Mouse (Mus musculus) kidney, postnatal 0 days (tissue): ENCODE results near the gene Dner. TPM values are rescaled to one million over a fixed set of nuclear protein-coding genes. Genes with fewer than 3 reads are reported as not detected.
A peak's percentile ranks its signal among the peaks of the same experiment; 100 is the strongest.

Source experiments
- ATAC-seq: fragments of 200-750 bp; cut with Nextera tagmentation; replicated peaks from 2 replicates; pipeline ENCODE4 v1.8.0; 2017; ENCODE audit warnings: low read depth, moderate number of reproducible peaks, moderate TSS enrichment, moderate library complexity; ENCODE audit not compliant: low FRiP score
- DNase-seq: peaks from one replicate; pipeline ENCODE4 v3.0.0-alpha.2; 2016; ENCODE audit warnings: low spot score
- H3K27ac ChIP-seq: fragments of 300-500 bp; sonication (generic); 2 replicates; pipeline ENCODE4 v1.5.1; 2014; ENCODE audit warnings: mild to moderate bottlenecking
- H3K27me3 ChIP-seq: fragments of 300-500 bp; sonication (generic); 2 replicates; pipeline ENCODE4 v1.6.1; 2014; ENCODE audit warnings: low read length, mixed read lengths; ENCODE audit not compliant: insufficient read depth
- H3K36me3 ChIP-seq: fragments of 300-500 bp; sonication (generic); 2 replicates; pipeline ENCODE4 v1.6.1; 2014; ENCODE audit warnings: low read length, mixed read lengths; ENCODE audit not compliant: insufficient read depth
- H3K4me1 ChIP-seq: fragments of 300-500 bp; sonication (generic); replicated peaks from 2 replicates; pipeline ENCODE4 v1.6.1; 2014; ENCODE audit warnings: antibody characterized with exemption, low read length, mixed read lengths; ENCODE audit not compliant: insufficient read depth
- H3K4me2 ChIP-seq: fragments of 300-500 bp; sonication (generic); 2 replicates; pipeline ENCODE4 v1.6.1; 2014; ENCODE audit warnings: mild to moderate bottlenecking, low read length, moderate library complexity, mixed read lengths
- H3K4me3 ChIP-seq: fragments of 300-500 bp; sonication (generic); replicated peaks from 2 replicates; pipeline ENCODE4 v1.5.1; 2014; ENCODE audit warnings: low read depth, low read length
- H3K9ac ChIP-seq: fragments of 300-500 bp; sonication (generic); 2 replicates; pipeline ENCODE4 v1.6.1; 2014; ENCODE audit warnings: low read depth, low read length
- H3K9me3 ChIP-seq: fragments of 300-500 bp; sonication (generic); replicated peaks from 2 replicates; pipeline ENCODE4 v1.6.1; 2016; ENCODE audit warnings: low read length, inconsistent platforms, mixed read lengths
- CTCF ChIP-seq: IDR thresholded peaks from 2 replicates; pipeline ENCODE4 v1.5.1; 2016; ENCODE audit warnings: antibody characterized with exemption, low read depth, mild to moderate bottlenecking, moderate library complexity
- WGBS: fragments of 180-500 bp; shearing (Covaris S2); extraction: QIAGEN DNeasy Blood & Tissue Kit; methylation state at CpG from one replicate; pipeline ENCODE4 v1.1.7; 2014; 5-methylcytosine and 5-hydroxymethylcytosine counted together
- polyA plus RNA-seq: library from polyadenylated mRNA; unstranded; fragments of >200 nt; fragmentation: Nextera tagmentation; extraction: Ambion mirVana; gene quantifications from 2 replicates; pipeline ENCODE4 v1.2.1, GENCODE M21; 2015

Dner gene
- 0.62 and 0.68 TPM in 2 replicates for polyA plus RNA-seq

DNA sequence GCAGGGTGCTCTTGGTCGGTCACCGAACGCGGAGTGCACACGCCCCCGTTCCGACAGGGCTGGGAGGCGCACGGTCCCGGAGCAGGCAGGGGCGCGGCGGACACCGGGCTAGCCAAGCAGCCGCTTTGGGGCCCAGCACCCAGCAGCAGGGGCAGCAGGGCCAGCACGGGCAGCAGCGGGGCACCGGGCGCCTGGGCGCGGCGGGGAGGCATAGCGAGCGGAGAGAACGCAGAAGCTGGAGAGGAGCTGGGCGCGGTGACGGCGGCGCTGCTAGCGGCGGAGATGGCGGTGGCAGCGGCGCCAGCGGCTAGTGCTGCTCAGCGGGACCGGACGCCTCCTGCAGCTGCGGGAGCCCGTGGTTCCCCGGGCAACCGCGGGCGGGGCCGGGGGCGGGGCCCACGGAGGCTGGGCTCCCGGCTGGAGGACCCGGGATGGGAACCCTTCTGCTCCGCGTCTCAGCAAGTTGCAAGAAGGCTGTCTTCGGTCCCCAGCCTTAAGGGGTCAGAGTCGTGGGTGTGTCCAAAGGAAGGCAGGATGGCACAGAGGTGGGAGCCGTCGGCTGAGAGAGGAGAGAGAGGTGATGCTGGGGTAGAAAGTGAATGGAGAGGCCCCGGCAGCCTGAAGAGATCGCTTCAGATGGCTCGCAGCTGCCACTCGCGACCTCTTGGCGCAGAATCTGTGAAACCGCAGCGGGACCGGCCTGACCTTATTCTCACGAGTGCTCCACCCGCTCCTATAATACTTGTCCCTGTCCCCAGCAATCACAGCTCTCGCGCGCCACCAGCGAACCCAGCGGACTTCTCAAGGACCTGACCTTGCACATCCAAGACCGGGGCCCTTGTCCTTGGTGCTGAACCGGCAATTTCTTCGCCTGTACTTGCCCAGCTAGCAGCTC is at the start of gene Dner:
Dner (minus strand) TSS at position 705 of the 895 bp plus-strand sequence.
- ATAC-seq: peak; percentile 80
- under 1% methylated on average over 71 of the region's 75 CpGs for WGBS
- no peak within 1 kb of the TSS for H3K9ac ChIP-seq

DNA sequence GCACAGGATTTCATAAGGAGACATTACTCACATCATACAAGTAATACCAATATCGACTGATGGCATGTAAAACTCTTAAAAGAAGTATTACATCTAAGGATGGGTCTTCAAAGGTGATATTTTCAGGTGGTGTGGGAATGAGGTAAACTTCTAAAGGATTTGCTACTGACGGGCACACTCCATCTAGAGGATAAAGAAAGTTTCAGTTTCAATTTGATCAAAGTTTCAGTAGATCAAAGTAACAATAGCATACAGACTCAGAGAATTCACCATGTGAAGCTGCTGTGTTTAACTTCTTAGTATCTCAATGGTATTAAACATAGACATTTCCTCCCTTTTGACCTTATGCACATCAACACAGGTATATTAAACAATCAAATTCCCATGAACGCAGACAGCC is 46.1 kb upstream of the Dner start:
- no peak overlapping the region for H3K9ac ChIP-seq
- H3K4me3 ChIP-seq: no peak overlapping the region
- DNase-seq (no peak), ATAC-seq (no peak)
- H3K27me3 ChIP-seq: no peaks in the 10 kb centered on the region
- H3K4me2 ChIP-seq: no peak overlapping the region
- H3K36me3 ChIP-seq: peaks cover 31% of the 10 kb centered on the region; the same call in 1 of the 2 replicates
- no peak for TF ChIP-seq CTCF
- no peaks in the 10 kb centered on the region for H3K9me3 ChIP-seq
- no peak overlapping the region for H3K27ac ChIP-seq
- WGBS: 92% methylated on average over 3 of the region's 3 CpGs
- no peaks in the 10 kb centered on the region for H3K4me1 ChIP-seq

More for the DNA sequence above, at the start of gene Dner:
- TF ChIP-seq CTCF: peak; percentile 49
- H3K9me3 ChIP-seq: no peaks in the 10 kb centered on the region
- no peaks in the 10 kb centered on the region for H3K36me3 ChIP-seq
- H3K27ac ChIP-seq: no peak within 1 kb of the TSS
- peaks cover 13% of the 10 kb centered on the region for H3K27me3 ChIP-seq
- H3K4me3 ChIP-seq: peak within 1 kb of the TSS; percentile 37
- peak; percentile 93 for DNase-seq
- peaks cover 10% of the 10 kb centered on the region for H3K4me1 ChIP-seq
- H3K4me2 ChIP-seq: peak within 1 kb of the TSS; percentile 75

DNA sequence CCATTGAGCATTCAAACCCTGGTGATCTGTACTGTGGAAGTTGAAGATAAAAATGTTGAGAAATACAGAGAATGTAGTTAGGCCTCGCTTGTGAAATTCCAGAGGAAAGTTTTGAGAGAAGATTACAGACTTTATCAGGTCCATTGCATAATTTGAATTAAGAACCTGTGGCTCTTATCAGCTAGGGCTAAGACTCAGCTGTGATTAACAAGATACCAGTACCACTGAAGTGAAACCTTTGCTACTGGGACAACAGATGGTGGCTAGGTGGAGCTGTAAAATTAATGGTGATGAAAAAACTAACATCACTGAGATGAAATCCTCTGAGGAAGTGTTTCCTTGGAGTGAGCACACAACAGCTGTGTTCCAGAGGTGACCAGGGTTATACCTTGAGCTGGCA is 44.1 kb upstream of the Dner start:
- Histone ChIP-seq H3K4me3 (no peak overlapping the region), H3K27ac (no peak overlapping the region), H3K27me3 (no peaks in the 10 kb centered on the region), H3K36me3 (peaks cover 34% of the 10 kb centered on the region; the same call in 1 of the 2 replicates), H3K4me1 (no peaks in the 10 kb centered on the region), H3K4me2 (no peak overlapping the region), H3K9me3 (no peaks in the 10 kb centered on the region), H3K9ac (no peak overlapping the region)
- TF ChIP-seq CTCF: no peak
- DNase-seq (no peak), ATAC-seq (no peak)
- 87% methylated on average over 1 of the region's 1 CpGs for WGBS

DNA sequence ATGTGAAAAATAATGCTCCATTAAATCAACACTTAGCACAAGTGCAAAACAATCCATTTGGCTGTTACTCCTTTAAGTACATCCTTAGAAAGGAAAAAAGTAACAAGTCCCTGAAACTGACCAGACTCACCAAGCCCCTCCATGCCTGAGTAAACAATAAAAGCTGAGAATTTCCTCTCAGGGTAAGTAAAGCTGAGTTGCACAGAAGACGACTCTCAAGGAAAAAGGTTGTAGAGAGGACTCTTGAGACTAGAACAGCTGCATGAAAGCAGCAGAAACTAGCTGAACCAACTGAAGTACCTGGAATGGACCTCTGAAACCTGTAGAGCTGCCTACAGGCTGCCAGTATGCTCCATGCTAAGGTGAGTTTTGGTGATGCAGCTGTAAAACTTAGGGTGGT is 41.1 kb upstream of the Dner start:
- no peaks in the 10 kb centered on the region for H3K27me3 ChIP-seq
- no peaks in the 10 kb centered on the region for H3K4me1 ChIP-seq
- 31% methylated on average over 1 of the region's 1 CpGs for WGBS
- no peak overlapping the region for H3K4me3 ChIP-seq
- TF ChIP-seq CTCF: no peak
- H3K36me3 ChIP-seq: peaks cover 29% of the 10 kb centered on the region; the same call in 1 of the 2 replicates
- DNase-seq (no peak), ATAC-seq (no peak)
- H3K9ac ChIP-seq: no peak overlapping the region
- no peaks in the 10 kb centered on the region for H3K9me3 ChIP-seq
- no peak overlapping the region for H3K27ac ChIP-seq
- H3K4me2 ChIP-seq: no peak overlapping the region

DNA sequence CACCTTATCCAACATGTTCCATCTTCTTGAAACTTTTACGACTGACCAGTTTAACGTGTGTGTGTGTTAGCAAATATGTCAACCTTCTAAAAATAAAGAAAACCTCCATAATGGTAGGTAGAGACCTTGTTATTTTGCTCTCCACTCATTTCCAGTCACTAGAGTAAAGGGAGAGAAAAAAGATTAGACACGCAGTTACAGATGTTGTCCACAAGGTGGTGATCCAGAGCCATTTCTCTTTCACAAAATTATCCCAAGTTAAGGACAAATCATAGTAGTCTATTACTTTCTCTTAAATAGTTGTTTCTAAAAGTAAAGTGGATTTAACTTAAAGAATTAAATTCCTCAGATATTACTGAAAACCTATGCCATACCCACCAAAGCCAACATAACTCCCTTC is 37.8 kb upstream of the Dner start:
- TF ChIP-seq CTCF: peak; percentile 85
- ATAC-seq (no peak), DNase-seq (peak; percentile 68)
- H3K27ac ChIP-seq: no peak overlapping the region
- H3K4me2 ChIP-seq: no peak overlapping the region
- no peaks in the 10 kb centered on the region for H3K9me3 ChIP-seq
- peaks cover 36% of the 10 kb centered on the region; the same call in 1 of the 2 replicates for H3K36me3 ChIP-seq
- no peak overlapping the region for H3K9ac ChIP-seq
- H3K27me3 ChIP-seq: no peaks in the 10 kb centered on the region
- no peak overlapping the region for H3K4me3 ChIP-seq
- H3K4me1 ChIP-seq: no peaks in the 10 kb centered on the region
- 63% methylated on average over 3 of the region's 3 CpGs for WGBS

DNA sequence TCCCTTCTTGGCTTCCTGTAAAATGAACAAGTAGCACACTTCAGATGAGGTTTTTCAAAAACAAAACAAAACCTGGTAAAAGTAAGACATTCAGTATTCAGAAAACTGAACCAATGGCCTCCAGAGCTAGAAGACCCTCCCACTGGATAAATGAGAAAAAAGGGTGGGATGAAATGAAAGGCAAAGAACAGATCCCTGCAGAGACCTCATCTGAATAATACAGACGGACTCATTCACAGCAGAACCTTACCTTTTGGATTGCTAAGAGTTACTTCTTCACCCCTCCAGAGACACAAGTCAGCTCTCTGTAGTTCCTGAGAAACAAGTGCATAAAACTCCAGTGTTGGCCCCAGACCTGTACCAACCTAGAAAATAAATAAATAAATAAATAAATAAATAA is 35.7 kb upstream of the Dner start:
- DNase-seq: no peak
- H3K4me2 ChIP-seq: no peak overlapping the region
- ATAC-seq: no peak
- H3K27me3 ChIP-seq: no peaks in the 10 kb centered on the region
- H3K27ac ChIP-seq: no peak overlapping the region
- TF ChIP-seq CTCF: no peak
- no peak overlapping the region for H3K4me3 ChIP-seq
- 100% methylated on average over 1 of the region's 1 CpGs for WGBS
- H3K4me1 ChIP-seq: no peaks in the 10 kb centered on the region
- peaks cover 22% of the 10 kb centered on the region; the same call in 1 of the 2 replicates for H3K36me3 ChIP-seq
- H3K9me3 ChIP-seq: no peaks in the 10 kb centered on the region
- no peak overlapping the region for H3K9ac ChIP-seq
